Comparison of ENCODE assay signal across 28 mouse cellular contexts in the genomic region with DNA sequence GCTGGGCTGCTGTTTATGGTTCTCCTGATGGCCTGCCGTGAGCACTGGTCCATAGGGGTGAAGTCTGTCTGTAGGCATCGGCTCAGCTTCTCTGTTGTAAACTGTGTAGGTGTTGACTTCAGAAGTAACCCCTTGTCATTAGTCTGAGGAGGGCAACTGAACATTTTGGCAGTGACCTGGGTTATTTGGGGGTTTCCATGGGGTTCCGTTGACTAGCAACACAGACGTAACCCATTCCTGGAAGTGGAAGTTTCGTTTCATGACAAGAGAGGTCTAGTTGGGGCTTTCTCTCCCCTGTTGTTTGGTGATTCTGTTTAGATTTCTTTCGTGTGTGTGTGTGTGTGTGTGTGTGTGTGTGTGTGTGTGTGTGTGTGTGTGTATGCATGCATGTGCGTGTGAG. TPM values are rescaled to one million over a fixed set of nuclear protein-coding genes. Genes with fewer than 3 reads are reported as not detected.
A peak's percentile ranks its signal among the peaks of the same experiment; 100 is the strongest.
DNase-seq lines count a peak whose midpoint lies in the region; ATAC-seq and TF ChIP-seq lines count a peak whose summit lies in the region.
"Had no signal": no experiment of that assay in that cellular context is flagged by ENCODE, and none has a peak within 500 bp of the region (broad histone marks: within the 10 kb centered on the region; RNA-seq: fewer than 3 reads in every experiment).

No protein-coding gene starts in this region.

- in situ Hi-C loops in CH12.LX (cut with MboI; ENCODE audit: low pct_ligation_motif_present, low pct_unique_long_range_greater_than_20kb, low sequenced_read_pairs), result no loop called here

- H3K79me2 ChIP-seq in CH12.LX (replicated peaks; ENCODE audit: control insufficient read depth, extremely low read depth, insufficient read depth, poor library complexity, severe bottlenecking), result peaks cover 73% of the 10 kb centered on the region

- TF ChIP-seq RAD21 in CH12.LX (IDR thresholded peaks at IDR 0.05; ENCODE audit: low read depth, low read length), result no peak

- TF ChIP-seq EP300 in CH12.LX (IDR thresholded peaks at IDR 0.05; ENCODE audit: low read length), result no peak

- no peak for TF ChIP-seq POLR2A in CH12.LX (IDR thresholded peaks at IDR 0.05; ENCODE audit: low read depth, low read length)

- H3K4me3 ChIP-seq in CH12.LX (replicated peaks in 1 of 3; ENCODE audit: low read depth in 2 of 3, low read length in 2 of 3, poor library complexity in 1 of 3), result peak overlapping the region in 1 of 3 experiments; percentile 55
- H3K4me3 ChIP-seq: embryonic facial prominence, embryonic 10.5 days; embryonic facial prominence, embryonic 13.5 days; erythroblast, embryonic 14.5 days; forebrain, embryonic 12.5 days; forebrain, embryonic 15.5 days; heart, adult 2 months; heart, embryonic 10.5 days; heart, embryonic 13.5 days; hindbrain, embryonic 12.5 days; hindbrain, embryonic 15.5 days had no signal

- peak; percentile 55 for DNase-seq in A20 (ENCODE audit: low read depth, low spot score)
- DNase-seq in CD4-positive helper T cell, adult 2 months (ENCODE audit: low read depth, low spot score), result peak; percentile 8
- no peak for DNase-seq in CH12.LX (ENCODE audit: extremely low read depth)
- DNase-seq in embryo, embryonic 10 days (ENCODE audit: low spot score), result no peak
- DNase-seq in left cerebral cortex, adult 9 months (ENCODE audit: low spot score in 2 of 2), result no peak
- no peak for DNase-seq in urinary bladder, postnatal 10 days (ENCODE audit: low spot score)
- DNase-seq: adrenal gland, adult 2 months; adrenal gland, postnatal 14 days; cerebellum, adult 11 months; cerebellum, adult 2 months; cerebellum, adult 9-11 months; cerebellum, postnatal 25 days; embryo, embryonic 11 days; gastrocnemius, postnatal 36 days; heart, adult 2 months had no signal

- peaks cover 32 to 72% of the 10 kb centered on the region in 2 experiments for H3K4me1 ChIP-seq in CH12.LX (ENCODE audit: control insufficient read depth in 1 of 2, insufficient read depth in 2 of 2)

- dilution Hi-C loops in CH12.LX (cut with MboI; ENCODE audit: extremely low pct_ligation_motif_present, extremely low pct_unique_long_range_greater_than_20kb, low sequenced_read_pairs), result no loop called here

- no peaks in the 10 kb centered on the region for H3K27me3 ChIP-seq in CH12.LX (replicated peaks)
- H3K27me3 ChIP-seq: embryonic facial prominence, embryonic 13.5 days; forebrain, embryonic 12.5 days; forebrain, embryonic 15.5 days; heart, embryonic 13.5 days; hindbrain, embryonic 12.5 days; hindbrain, embryonic 15.5 days; Patski had no signal

- peak; percentile 75 for ATAC-seq in inflammation-experienced regulatory T-cells, adult 6 months
- ATAC-seq: forebrain, embryonic 15.5 days; intestine, embryonic 16.5 days; Patski had no signal

- H3K36me3 ChIP-seq in CH12.LX (replicated peaks in 1 of 2; ENCODE audit: control insufficient read depth in 1 of 2, insufficient read depth in 1 of 2, low read length in 1 of 2), result peaks cover 6 to 41% of the 10 kb centered on the region in 2 experiments
- H3K36me3 ChIP-seq: forebrain, embryonic 15.5 days; hindbrain, embryonic 15.5 days had no signal

- peaks cover 2% of the 10 kb centered on the region for H3K9me3 ChIP-seq in CH12.LX (replicated peaks; ENCODE audit: low read length)
- H3K9me3 ChIP-seq: embryonic facial prominence, embryonic 10.5 days; embryonic facial prominence, embryonic 13.5 days; forebrain, embryonic 12.5 days; forebrain, embryonic 15.5 days; G1E; heart, embryonic 10.5 days; heart, embryonic 13.5 days; hindbrain, embryonic 12.5 days; hindbrain, embryonic 15.5 days had no signal

- no peak for TF ChIP-seq CTCF in CH12.LX (conservative IDR thresholded peaks at IDR 0.05 in 1 of 2, IDR thresholded peaks at IDR 0.05 in 1 of 2; ENCODE audit: low read depth in 2 of 2, low read length in 2 of 2)

- no peak overlapping the region for H3K9ac ChIP-seq in CH12.LX (ENCODE audit: insufficient read depth, low read depth)
- H3K9ac ChIP-seq: embryonic facial prominence, embryonic 13.5 days; forebrain, embryonic 12.5 days; forebrain, embryonic 15.5 days; heart, embryonic 13.5 days; hindbrain, embryonic 12.5 days; hindbrain, embryonic 15.5 days had no signal

- peak overlapping the region; percentile 21; the same call in 1 of the 2 replicates for H3K4me2 ChIP-seq in CH12.LX (ENCODE audit: insufficient read depth, low read depth, poor library complexity, severe bottlenecking)
- H3K4me2 ChIP-seq: embryonic facial prominence, embryonic 13.5 days; forebrain, embryonic 12.5 days; forebrain, embryonic 15.5 days; heart, embryonic 13.5 days; hindbrain, embryonic 12.5 days; hindbrain, embryonic 15.5 days had no signal

- peak overlapping the region; percentile 69 for H3K27ac ChIP-seq in CH12.LX (ENCODE audit: insufficient read depth, low read depth)
- H3K27ac ChIP-seq: embryonic facial prominence, embryonic 10.5 days; embryonic facial prominence, embryonic 13.5 days; forebrain, embryonic 12.5 days; forebrain, embryonic 15.5 days; heart, adult 2 months; heart, embryonic 10.5 days; hindbrain, embryonic 12.5 days; hindbrain, embryonic 15.5 days had no signal

TF ChIP-seq in CH12.LX, 34 proteins besides CTCF, POLR2A, EP300 and RAD21:
- peak; percentile 35; the same call in 1 of the 2 replicates for TF ChIP-seq SIN3A (IDR thresholded peaks at IDR 0.05; ENCODE audit: low read length)
- no peak for TF ChIP-seq CHD1 (IDR thresholded peaks at IDR 0.05; ENCODE audit: low read depth, low read length)
- TF ChIP-seq JUND (conservative IDR thresholded peaks at IDR 0.05; ENCODE audit: low read depth, low read length), result no peak
- peak; percentile 73 for TF ChIP-seq IRF4 (IDR thresholded peaks at IDR 0.05; ENCODE audit: low read depth, low read length)
- no peak for TF ChIP-seq TCF12 (IDR thresholded peaks at IDR 0.05; ENCODE audit: low read depth, low read length)
- TF ChIP-seq ETS1 (conservative IDR thresholded peaks at IDR 0.05; ENCODE audit: low read depth, low read length), result peak; percentile 52; the same call in 1 of the 2 replicates

RNA-seq across cellular contexts. Expression of gene Ccdc6, which starts 19.5 kb away (rescaled TPM):
- total RNA-seq in CH12.LX (2012; rRNA removed) (28.5 and 36.7 TPM in 2 replicates), CH12.LX (2014; rRNA removed) (17.1 and 19.7 TPM in 2 replicates)
- polyA plus RNA-seq in CH12.LX (2012; ENCODE audit: insufficient read length, low read depth), result 33.0 and 33.5 TPM in 2 replicates
- 10 to 100 TPM; 25.6 to 31.5 (median 27.3) TPM for polyA plus RNA-seq in inflammation-experienced regulatory T-cells, adult 6 months (2017; shearing (Covaris generic))

Comparison
In these comparisons a context has a peak if more than half of its experiments do, and no peak if none do; other contexts are left out.
1. DNase-seq: peak in A20 (single experiment) and CD4-positive helper T cell, adult 2 months (single experiment); none in CH12.LX (single experiment), embryo, embryonic 10 days (single experiment), left cerebral cortex, adult 9 months (0 of 2) and urinary bladder, postnatal 10 days (single experiment).